Mouse (Mus musculus) bone marrow macrophage, adult 2 months (primary cell): ENCODE measurements at regions not wholly inside any gene's neighbourhood (a gene's known extent, or its start where the extent isn't known, plus 50 kb on each side); places are given as distances from the start of the nearest gene placed in this dataset.

Experiments used
- CTCF ChIP-seq: IDR thresholded peaks from 2 replicates; pipeline ENCODE4 v1.5.1; 2012; ENCODE audit warnings: low read depth, mild to moderate bottlenecking, low read length, moderate library complexity
- POLR2A ChIP-seq: IDR thresholded peaks from 2 replicates; pipeline ENCODE4 v1.6.1; 2012; ENCODE audit warnings: mild to moderate bottlenecking, low read depth, low read length, borderline replicate concordance

DNA sequence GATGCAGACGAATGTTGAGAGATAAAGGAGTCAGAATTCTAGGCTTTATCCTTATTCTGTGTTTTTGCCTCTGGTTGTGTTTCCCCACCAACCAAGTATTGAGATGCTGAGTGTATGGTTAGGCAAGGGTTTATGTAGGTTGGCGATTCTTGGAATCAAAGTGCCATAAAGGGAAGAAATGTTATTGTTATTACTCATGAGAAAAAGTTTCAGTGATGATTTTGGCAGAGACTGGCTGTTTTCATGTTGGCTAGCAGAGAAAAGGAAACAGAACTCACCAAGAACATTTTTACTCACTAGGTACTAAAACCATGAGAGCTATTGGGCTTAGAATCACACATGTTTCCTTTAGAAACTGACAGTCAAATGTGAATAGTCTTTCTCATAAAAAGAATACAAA is 202.9 kb downstream of the Fzd1 start:
- no peak for TF ChIP-seq CTCF
- no peak for TF ChIP-seq POLR2A
